Mouse (Mus musculus) cerebellum, postnatal 36 days (tissue): ENCODE data around the gene Rab29.
"Not testable (repeated sequence)": the region's sequence is repeated elsewhere in the genome, so short reads cannot be mapped to it uniquely, and the experiment has no call there.

Experiments used
- DNase-seq, 2 experiments: peaks; one replicate each; pipeline ENCODE4 v3.0.0; 2021 to 2022; ENCODE audit warnings: mixed read lengths in 2 of 2

Rab29 gene

GRCm38 (mm10) chr1:131867093-131867945 is at the start of gene Rab29:
Rab29 (plus strand) TSS chr1:131867224.
- peak; percentile 81 to 82 for DNase-seq

GRCm38 (mm10) chr1:131820353-131820752 is 46.7 kb upstream of the Rab29 start:
- not testable (repeated sequence) for DNase-seq

GRCm38 (mm10) chr1:131820887-131821328 is 46.1 kb upstream of the Rab29 start:
- DNase-seq, result no peak

GRCm38 (mm10) chr1:131822292-131822691 is 44.7 kb upstream of the Rab29 start:
- DNase-seq, result no peak

GRCm38 (mm10) chr1:131822856-131823492 is 44.0 kb upstream of the Rab29 start:
- DNase-seq, result no peak

- no peak for DNase-seq
These were observed 43.5 kb upstream of the Rab29 start for GRCm38 (mm10) chr1:131823563-131823962.

GRCm38 (mm10) chr1:131824528-131825181 is 42.4 kb upstream of the Rab29 start:
- no peak for DNase-seq

GRCm38 (mm10) chr1:131827207-131827786 is 39.7 kb upstream of the Rab29 start, which contains the start of gene Slc41a1:
Slc41a1 (plus strand) TSS chr1:131827493.
- peak in 1 of 2 experiments; percentile 31 for DNase-seq

- peak; percentile 95 to 96 for DNase-seq
These were observed 39.2 kb upstream of the Rab29 start for GRCm38 (mm10) chr1:131827787-131828258.

- no peak for DNase-seq
These were observed 38.5 kb upstream of the Rab29 start for GRCm38 (mm10) chr1:131828297-131829126.

GRCm38 (mm10) chr1:131829279-131829678 is 37.7 kb upstream of the Rab29 start:
- peak in 1 of 2 experiments; percentile 21 for DNase-seq

- no peak for DNase-seq
These were observed 36.5 kb upstream of the Rab29 start for GRCm38 (mm10) chr1:131830561-131830960.

- DNase-seq, result no peak
These were observed 35.9 kb upstream of the Rab29 start for GRCm38 (mm10) chr1:131830971-131831641.

- DNase-seq, result no peak
These were observed 30.0 kb upstream of the Rab29 start for GRCm38 (mm10) chr1:131837035-131837434.

GRCm38 (mm10) chr1:131838542-131838941 is 28.5 kb upstream of the Rab29 start:
- no peak for DNase-seq

GRCm38 (mm10) chr1:131839279-131839678 is 27.7 kb upstream of the Rab29 start:
- DNase-seq, result peak; percentile 42 to 53

GRCm38 (mm10) chr1:131842221-131842620 is 24.8 kb upstream of the Rab29 start:
- no peak for DNase-seq

GRCm38 (mm10) chr1:131843758-131844157 is 23.3 kb upstream of the Rab29 start:
- peak; percentile 28 to 33 for DNase-seq

GRCm38 (mm10) chr1:131844883-131845282 is 22.1 kb upstream of the Rab29 start:
- peak; percentile 31 to 32 for DNase-seq

- peak; percentile 81 to 84 for DNase-seq
These were observed 20.8 kb upstream of the Rab29 start for GRCm38 (mm10) chr1:131846255-131846654.

GRCm38 (mm10) chr1:131861811-131862210 is 5.2 kb upstream of the Rab29 start:
- no peak for DNase-seq
